Mouse (Mus musculus) B cell, adult 2 months (primary cell): ENCODE measurements around the gene Bbx.

Experiments
- DNase-seq, 2 experiments: peaks; one replicate each; pipeline ENCODE4 v3.0.0; 2022

The Bbx gene

GRCm38 (mm10) chr16:50224946-50225345 is 207.2 kb downstream of the Bbx start:
- no peak for DNase-seq

- DNase-seq, result no peak
Measured at GRCm38 (mm10) chr16:50220734-50221501, 211.3 kb downstream of the Bbx start.

- DNase-seq, result no peak
Measured at GRCm38 (mm10) chr16:50217084-50217483, 215.1 kb downstream of the Bbx start.

- no peak for DNase-seq
Measured at GRCm38 (mm10) chr16:50211727-50212126, 220.5 kb downstream of the Bbx start.

- no peak for DNase-seq
Measured at GRCm38 (mm10) chr16:50211231-50211630, 221.0 kb downstream of the Bbx start.

GRCm38 (mm10) chr16:50210742-50211141 is 221.4 kb downstream of the Bbx start:
- DNase-seq, result no peak

- no peak for DNase-seq
Measured at GRCm38 (mm10) chr16:50204944-50205343, 227.2 kb downstream of the Bbx start.

GRCm38 (mm10) chr16:50201546-50202151 is 230.5 kb downstream of the Bbx start:
- peak; percentile 81 to 83 for DNase-seq

GRCm38 (mm10) chr16:50200214-50200613 is 232.0 kb downstream of the Bbx start:
- no peak for DNase-seq

- DNase-seq, result no peak
Measured at GRCm38 (mm10) chr16:50196118-50196517, 236.1 kb downstream of the Bbx start.

GRCm38 (mm10) chr16:50192626-50193025 is 239.6 kb downstream of the Bbx start:
- no peak for DNase-seq

GRCm38 (mm10) chr16:50189108-50189507 is 243.1 kb downstream of the Bbx start:
- DNase-seq, result no peak

- no peak for DNase-seq
Measured at GRCm38 (mm10) chr16:50186604-50187003, 245.6 kb downstream of the Bbx start.

GRCm38 (mm10) chr16:50185041-50185440 is 247.1 kb downstream of the Bbx start:
- no peak for DNase-seq

- no peak for DNase-seq
Measured at GRCm38 (mm10) chr16:50182988-50183387, 249.2 kb downstream of the Bbx start.

GRCm38 (mm10) chr16:50182561-50182960 is 249.6 kb downstream of the Bbx start:
- no peak for DNase-seq

- no peak for DNase-seq
Measured at GRCm38 (mm10) chr16:50172760-50173159, 259.4 kb downstream of the Bbx start.

GRCm38 (mm10) chr16:50170812-50171211 is 261.4 kb downstream of the Bbx start:
- DNase-seq, result no peak

- no peak for DNase-seq
Measured at GRCm38 (mm10) chr16:50167983-50168299, 264.2 kb downstream of the Bbx start.

- no peak for DNase-seq
Measured at GRCm38 (mm10) chr16:50167231-50167982, 264.8 kb downstream of the Bbx start.

- DNase-seq, result no peak
Measured at GRCm38 (mm10) chr16:50160418-50161271, 271.5 kb downstream of the Bbx start.

GRCm38 (mm10) chr16:50158546-50158945 is 273.6 kb downstream of the Bbx start:
- DNase-seq, result no peak

- DNase-seq, result no peak
Measured at GRCm38 (mm10) chr16:50149606-50150005, 282.6 kb downstream of the Bbx start.
